9 mouse cellular contexts compared by ENCODE assay signal in genomic region chr1:169670705-169671104, GRCm38 (mm10). TPM values are rescaled to one million over a fixed set of nuclear protein-coding genes. Genes with fewer than 3 reads are reported as not detected.
A peak's percentile ranks its signal among the peaks of the same experiment; 100 is the strongest.
DNase-seq lines count a peak whose midpoint lies in the region; ATAC-seq and TF ChIP-seq lines count a peak whose summit lies in the region.
"Had no signal": no experiment of that assay in that cellular context is flagged by ENCODE, and none has a peak within 500 bp of the region (broad histone marks: within the 10 kb centered on the region; RNA-seq: fewer than 3 reads in every experiment).

No protein-coding gene starts in this region.

- no peak overlapping the region for H3K9ac ChIP-seq in hindbrain, embryonic 16.5 days (ENCODE audit: low read depth, low read length)
- H3K9ac ChIP-seq in midbrain, postnatal 0 days (replicated peaks; ENCODE audit: low read length, poor library complexity, severe bottlenecking) = no peak overlapping the region

- no peak for TF ChIP-seq POLR2A in cortical plate, adult 2 months (IDR thresholded peaks at IDR 0.05; ENCODE audit: extremely low read depth, insufficient read depth, low read length)

- H3K36me3 ChIP-seq in hindbrain, embryonic 16.5 days (ENCODE audit: control insufficient read depth, insufficient read depth, low read length) = no peaks in the 10 kb centered on the region
- no peaks in the 10 kb centered on the region for H3K36me3 ChIP-seq in midbrain, postnatal 0 days (ENCODE audit: insufficient read depth, low read length)

- no peak overlapping the region for H3K4me3 ChIP-seq in cortical plate, adult 2 months (ENCODE audit: insufficient read depth, low read length)
- no peak overlapping the region for H3K4me3 ChIP-seq in hindbrain, embryonic 16.5 days (ENCODE audit: low read length)
- H3K4me3 ChIP-seq in midbrain, postnatal 0 days (ENCODE audit: low read depth, low read length) = no peak overlapping the region
- H3K4me3 ChIP-seq: myocyte had no signal

- ATAC-seq in hindbrain, embryonic 16.5 days = peak; percentile 50; the same call in 1 of the 2 replicates
- no peak for ATAC-seq in midbrain, postnatal 0 days (ENCODE audit: low FRiP score)

- H3K27ac ChIP-seq in cortical plate, adult 2 months (ENCODE audit: insufficient read depth, low read length) = no peak overlapping the region
- H3K27ac ChIP-seq in hindbrain, embryonic 16.5 days (ENCODE audit: low read depth, low read length) = no peak overlapping the region
- H3K27ac ChIP-seq in midbrain, postnatal 0 days (ENCODE audit: low read depth, low read length) = no peak overlapping the region

- peak; percentile 29 for DNase-seq in kidney, postnatal 10 days
- no peak for DNase-seq in kidney, adult 8-10 months
- peak; percentile 45 for DNase-seq in Muller cell, postnatal 12 days (ENCODE audit: inconsistent ontology term)
- DNase-seq in midbrain, postnatal 0 days (ENCODE audit: low spot score) = peak; percentile 80
- DNase-seq in spleen, postnatal 4 days (ENCODE audit: low spot score in 2 of 2) = no peak
- DNase-seq in urinary bladder, postnatal 10 days (ENCODE audit: low spot score) = no peak

- no peaks in the 10 kb centered on the region for H3K27me3 ChIP-seq in hindbrain, embryonic 16.5 days (replicated peaks; ENCODE audit: control insufficient read depth, insufficient read depth, low read length)
- no peaks in the 10 kb centered on the region for H3K27me3 ChIP-seq in midbrain, postnatal 0 days (ENCODE audit: insufficient read depth, low read length)

- H3K4me2 ChIP-seq in hindbrain, embryonic 16.5 days (ENCODE audit: low read length) = no peak overlapping the region
- no peak overlapping the region for H3K4me2 ChIP-seq in midbrain, postnatal 0 days (ENCODE audit: low read depth, low read length, poor library complexity, severe bottlenecking)

- H3K4me1 ChIP-seq in cortical plate, adult 2 months (ENCODE audit: control insufficient read depth, insufficient read depth, low read length) = no peaks in the 10 kb centered on the region; the same call in 1 of the 2 replicates
- H3K4me1 ChIP-seq in hindbrain, embryonic 16.5 days (ENCODE audit: control insufficient read depth, insufficient read depth, low read depth, low read length) = no peaks in the 10 kb centered on the region
- H3K4me1 ChIP-seq in midbrain, postnatal 0 days (ENCODE audit: insufficient read depth, low read length) = no peaks in the 10 kb centered on the region

- 64% methylated on average over 1 of the region's 1 CpGs for WGBS in hindbrain, embryonic 16.5 days
- 53% methylated on average over 1 of the region's 1 CpGs for WGBS in midbrain, postnatal 0 days

- TF ChIP-seq CTCF in cortical plate, adult 2 months (IDR thresholded peaks at IDR 0.05; ENCODE audit: extremely low read depth, insufficient read depth, low read length) = peak; percentile 72
- TF ChIP-seq CTCF in midbrain, postnatal 0 days (IDR thresholded peaks at IDR 0.05) = peak; percentile 89

- H3K9me3 ChIP-seq in hindbrain, embryonic 16.5 days (ENCODE audit: control insufficient read depth, low read length) = no peaks in the 10 kb centered on the region
- H3K9me3 ChIP-seq in midbrain, postnatal 0 days (ENCODE audit: low read length) = no peaks in the 10 kb centered on the region

RNA-seq across cellular contexts. Expression of gene Rgs5, which starts 15.4 kb away (rescaled TPM):
- polyA plus RNA-seq in cortical plate, adult 2 months (2012; rRNA removed) = 68.0 and 78.0 TPM in 2 replicates
- polyA plus RNA-seq in hindbrain, embryonic 16.5 days (2015; fragmentation: Nextera tagmentation; extraction: Ambion mirVana) = 17.7 and 17.9 TPM in 2 replicates
- total RNA-seq in midbrain, postnatal 0 days (2014; rRNA removed) = 47.8 and 57.0 TPM in 2 replicates
- polyA plus RNA-seq in midbrain, postnatal 0 days (2015; fragmentation: Nextera tagmentation; extraction: Ambion mirVana) = 14.4 and 14.9 TPM in 2 replicates

Comparison
In these comparisons a context has a peak if more than half of its experiments do, and no peak if none do; other contexts are left out.
1. DNase-seq: peak in kidney, postnatal 10 days (single experiment), Muller cell, postnatal 12 days (single experiment) and midbrain, postnatal 0 days (single experiment); none in kidney, adult 8-10 months (0 of 2), spleen, postnatal 4 days (0 of 2) and urinary bladder, postnatal 10 days (single experiment).